Mouse (Mus musculus) heart, adult 2 months (tissue): ENCODE measurements at regions not wholly inside any gene's neighbourhood (a gene's known extent, or its start where the extent isn't known, plus 50 kb on each side); places are given as distances from the start of the nearest gene placed in this dataset.
A peak's percentile ranks its signal among the peaks of the same experiment; 100 is the strongest.

Source experiments
- DNase-seq, 2 experiments: peaks; one replicate each; pipeline ENCODE4 v3.0.0; 2021
- H3K27ac ChIP-seq: fragments of 200-600 bp; 2 replicates; pipeline ENCODE4 v1.8.1; 2022
- H3K27me3 ChIP-seq: fragments of 200-500 bp; 2 replicates; pipeline ENCODE4 v1.6.1; 2012; ENCODE audit warnings: mild to moderate bottlenecking, low read length, inconsistent platforms, mixed read lengths; ENCODE audit not compliant: control insufficient read depth, insufficient read depth
- H3K36me3 ChIP-seq: fragments of 200-500 bp; 2 replicates; pipeline ENCODE4 v1.6.1; 2012; ENCODE audit warnings: low read length, inconsistent platforms; ENCODE audit not compliant: control insufficient read depth, insufficient read depth
- H3K4me1 ChIP-seq: fragments of 200-500 bp; 2 replicates; pipeline ENCODE4 v1.6.1; 2011; ENCODE audit warnings: low read length; ENCODE audit not compliant: control insufficient read depth, insufficient read depth
- H3K4me3 ChIP-seq: fragments of 200-600 bp; 2 replicates; pipeline ENCODE4 v1.8.1; 2022
- H3K79me2 ChIP-seq: fragments of 200-500 bp; replicated peaks from 2 replicates; pipeline ENCODE4 v1.6.1; 2012; ENCODE audit warnings: mild to moderate bottlenecking, inconsistent platforms, low read length, moderate library complexity, mixed read lengths; ENCODE audit not compliant: control insufficient read depth, insufficient read depth
- H3K9ac ChIP-seq: fragments of 200-500 bp; 2 replicates; pipeline ENCODE4 v1.6.1; 2012; ENCODE audit warnings: low read depth, mild to moderate bottlenecking, control low read depth, inconsistent platforms, low read length, mixed read lengths
- CTCF ChIP-seq: fragments of 200-600 bp; IDR thresholded peaks from 2 replicates; pipeline ENCODE4 v1.8.1; 2022; ENCODE audit warnings: antibody characterized with exemption, mild to moderate bottlenecking, moderate library complexity
- EP300 ChIP-seq: fragments of 200-500 bp; IDR thresholded peaks from 2 replicates; pipeline ENCODE4 v1.6.1; 2011; ENCODE audit warnings: low read depth, low read length, control low read depth; ENCODE audit not compliant: insufficient read depth
- POLR2A ChIP-seq: fragments of 200-500 bp; IDR thresholded peaks from 2 replicates; pipeline ENCODE4 v1.6.1; 2011; ENCODE audit warnings: mild to moderate bottlenecking, low read depth, low read length, control low read depth; ENCODE audit not compliant: insufficient read depth
- WGBS: fragments of 180-500 bp; shearing (Covaris S2); methylation state at CpG from one replicate; pipeline ENCODE4 v1.1.7; 2018; 5-methylcytosine and 5-hydroxymethylcytosine counted together
- intact Hi-C: fragments of 180-260 bp; cut with DNase I; formaldehyde crosslinking; loops from one replicate; pipeline ENCODE4 v1.15.1; 2025

- Histone ChIP-seq H3K79me2 (no peaks in the 10 kb centered on the region), H3K36me3 (no peaks in the 10 kb centered on the region), H3K4me1 (no peaks in the 10 kb centered on the region), H3K27me3 (no peaks in the 10 kb centered on the region), H3K27ac (no peak overlapping the region), H3K4me3 (no peak overlapping the region), H3K9ac (no peak overlapping the region)
- intact Hi-C loops, result no loop called here
- WGBS, result 51% methylated on average over 4 of the region's 4 CpGs
- DNase-seq, result no peak
- TF ChIP-seq POLR2A, result no peak
- no peak for TF ChIP-seq EP300
Observed at GRCm38 (mm10) chr19:48117646-48118045, 88.2 kb upstream of the Sorcs3 start.

GRCm38 (mm10) chr19:48122281-48122680 lies 83.5 kb upstream of the Sorcs3 start:
- no peaks in the 10 kb centered on the region for H3K79me2 ChIP-seq
- H3K36me3 ChIP-seq, result no peaks in the 10 kb centered on the region
- no peak for DNase-seq
- intact Hi-C loops, result no loop called here
- no peak overlapping the region for H3K9ac ChIP-seq
- no peaks in the 10 kb centered on the region for H3K4me1 ChIP-seq
- no peak for TF ChIP-seq EP300
- TF ChIP-seq CTCF, result no peak
- TF ChIP-seq POLR2A, result no peak
- no peak overlapping the region for H3K27ac ChIP-seq
- WGBS, result 84% methylated on average over 11 of the region's 11 CpGs
- no peaks in the 10 kb centered on the region for H3K27me3 ChIP-seq
- H3K4me3 ChIP-seq, result no peak overlapping the region

GRCm38 (mm10) chr19:48123777-48124176 lies 82.0 kb upstream of the Sorcs3 start:
- no peaks in the 10 kb centered on the region for H3K4me1 ChIP-seq
- WGBS, result 80% methylated on average over 4 of the region's 4 CpGs
- TF ChIP-seq CTCF (no peak), EP300 (no peak), POLR2A (no peak)
- H3K4me3 ChIP-seq, result no peak overlapping the region
- H3K79me2 ChIP-seq, result no peaks in the 10 kb centered on the region
- no peaks in the 10 kb centered on the region for H3K36me3 ChIP-seq
- DNase-seq, result no peak
- H3K27ac ChIP-seq, result no peak overlapping the region
- no peaks in the 10 kb centered on the region for H3K27me3 ChIP-seq
- no peak overlapping the region for H3K9ac ChIP-seq
- intact Hi-C loops, result no loop called here

GRCm38 (mm10) chr19:48125731-48126130 lies 80.1 kb upstream of the Sorcs3 start:
- Histone ChIP-seq H3K36me3 (no peaks in the 10 kb centered on the region), H3K27me3 (no peaks in the 10 kb centered on the region), H3K79me2 (no peaks in the 10 kb centered on the region), H3K4me1 (no peaks in the 10 kb centered on the region), H3K4me3 (no peak overlapping the region), H3K9ac (no peak overlapping the region), H3K27ac (no peak overlapping the region)
- intact Hi-C loops, result no loop called here
- 70% methylated on average over 6 of the region's 6 CpGs for WGBS
- no peak for DNase-seq
- TF ChIP-seq EP300, result no peak
- TF ChIP-seq POLR2A, result no peak
- TF ChIP-seq CTCF, result no peak

- Histone ChIP-seq H3K27me3 (no peaks in the 10 kb centered on the region), H3K4me3 (no peak overlapping the region), H3K4me1 (no peaks in the 10 kb centered on the region), H3K36me3 (no peaks in the 10 kb centered on the region), H3K9ac (no peak overlapping the region), H3K79me2 (no peaks in the 10 kb centered on the region), H3K27ac (no peak overlapping the region)
- TF ChIP-seq POLR2A, result no peak
- TF ChIP-seq EP300, result no peak
- TF ChIP-seq CTCF, result no peak
- no peak for DNase-seq
- intact Hi-C loops, result no loop called here
- 62% methylated on average over 12 of the region's 12 CpGs for WGBS
Observed at GRCm38 (mm10) chr19:48128089-48128488, 77.7 kb upstream of the Sorcs3 start.

- WGBS, result 70% methylated on average over 8 of the region's 8 CpGs
- Histone ChIP-seq H3K79me2 (no peaks in the 10 kb centered on the region), H3K4me3 (no peak overlapping the region), H3K27me3 (no peaks in the 10 kb centered on the region), H3K4me1 (no peaks in the 10 kb centered on the region), H3K36me3 (no peaks in the 10 kb centered on the region), H3K9ac (no peak overlapping the region), H3K27ac (no peak overlapping the region)
- intact Hi-C loops, result no loop called here
- TF ChIP-seq CTCF, result no peak
- TF ChIP-seq POLR2A, result no peak
- TF ChIP-seq EP300, result no peak
- DNase-seq, result no peak
Observed at GRCm38 (mm10) chr19:48136231-48136630, 69.6 kb upstream of the Sorcs3 start.

GRCm38 (mm10) chr19:48144129-48144528 lies 61.7 kb upstream of the Sorcs3 start:
- whole genome bisulfite sequencing, result 21% methylated on average over 1 of the region's 1 CpGs
- no peaks in the 10 kb centered on the region for H3K4me1 ChIP-seq
- TF ChIP-seq POLR2A (no peak), EP300 (no peak), CTCF (peak; percentile 55)
- H3K36me3 ChIP-seq, result no peaks in the 10 kb centered on the region
- H3K9ac ChIP-seq, result no peak overlapping the region
- no peak overlapping the region for H3K4me3 ChIP-seq
- intact Hi-C loops, result no loop called here
- no peak overlapping the region for H3K27ac ChIP-seq
- DNase-seq, result no peak
- H3K79me2 ChIP-seq, result no peaks in the 10 kb centered on the region
- H3K27me3 ChIP-seq, result no peaks in the 10 kb centered on the region
